Comparison of ENCODE assay signal across 8 mouse cellular contexts in genomic region chr8:90348178-90348925, GRCm38 (mm10). TPM values are rescaled to one million over a fixed set of nuclear protein-coding genes. Genes with fewer than 3 reads are reported as not detected.
DNase-seq lines count a peak whose midpoint lies in the region; ATAC-seq and TF ChIP-seq lines count a peak whose summit lies in the region.

TSS of gene Tox3 (minus strand) at chr8:90348343.

- peaks cover 19% of the 10 kb centered on the region; the same call in 1 of the 2 replicates for H3K4me1 ChIP-seq in intestine, embryonic 15.5 days (replicated peaks)
- H3K4me1 ChIP-seq in limb, embryonic 14.5 days (ENCODE audit: control insufficient read depth, insufficient read depth, low read length): peaks cover 13% of the 10 kb centered on the region
- peaks cover 51% of the 10 kb centered on the region for H3K4me1 ChIP-seq in midbrain, embryonic 13.5 days (replicated peaks)

- DNase-seq in adrenal gland, adult (ENCODE audit: inconsistent age in 2 of 2, low spot score in 1 of 2): peak; percentile 42 to 67
- DNase-seq in adrenal gland, adult 8-10 months: no peak
- DNase-seq in adrenal gland, postnatal 25 days: peak; percentile 66
- DNase-seq in gastrocnemius, postnatal 10 days: peak; percentile 44
- peak; percentile 26 for DNase-seq in limb, embryonic 14.5 days (ENCODE audit: low spot score)
- DNase-seq in thymus, postnatal 0 days (ENCODE audit: low spot score): peak; percentile 58

- no peaks in the 10 kb centered on the region for H3K36me3 ChIP-seq in intestine, embryonic 15.5 days
- H3K36me3 ChIP-seq in limb, embryonic 14.5 days (ENCODE audit: control insufficient read depth, insufficient read depth, low read length): no peaks in the 10 kb centered on the region
- H3K36me3 ChIP-seq in midbrain, embryonic 13.5 days: no peaks in the 10 kb centered on the region

- WGBS in intestine, embryonic 15.5 days: 5% methylated on average over 39 of the region's 89 CpGs
- 3% methylated on average over 12 of the region's 89 CpGs for WGBS in limb, embryonic 14.5 days
- WGBS in midbrain, embryonic 13.5 days: 1% methylated on average over 25 of the region's 89 CpGs

- peak within 1 kb of the TSS; percentile 75 for H3K4me3 ChIP-seq in intestine, embryonic 15.5 days (replicated peaks)
- peak within 1 kb of the TSS; percentile 65 for H3K4me3 ChIP-seq in limb, embryonic 14.5 days (replicated peaks; ENCODE audit: low read length)
- H3K4me3 ChIP-seq in midbrain, embryonic 13.5 days (replicated peaks): peak within 1 kb of the TSS; percentile 75

- H3K27me3 ChIP-seq in intestine, embryonic 15.5 days (replicated peaks): no peaks in the 10 kb centered on the region
- no peaks in the 10 kb centered on the region for H3K27me3 ChIP-seq in limb, embryonic 14.5 days (ENCODE audit: control insufficient read depth, insufficient read depth, low read length)
- H3K27me3 ChIP-seq in midbrain, embryonic 13.5 days: no peaks in the 10 kb centered on the region

- peak within 1 kb of the TSS; percentile 65 for H3K27ac ChIP-seq in intestine, embryonic 15.5 days
- peak within 1 kb of the TSS; percentile 78 for H3K27ac ChIP-seq in limb, embryonic 14.5 days (replicated peaks; ENCODE audit: low read depth, low read length)
- peak within 1 kb of the TSS; percentile 99 for H3K27ac ChIP-seq in midbrain, embryonic 13.5 days

- H3K4me2 ChIP-seq in intestine, embryonic 15.5 days (replicated peaks): peak within 1 kb of the TSS; percentile 91
- peak within 1 kb of the TSS; percentile 53 for H3K4me2 ChIP-seq in limb, embryonic 14.5 days (replicated peaks; ENCODE audit: low read depth, low read length, severe bottlenecking)
- H3K4me2 ChIP-seq in midbrain, embryonic 13.5 days (replicated peaks): peak within 1 kb of the TSS; percentile 76

- no peak for TF ChIP-seq POLR2A in limb, embryonic 14.5 days (IDR thresholded peaks at IDR 0.05; ENCODE audit: borderline replicate concordance, extremely low read depth, insufficient read depth, insufficient read length)

- peak within 1 kb of the TSS; percentile 86 for H3K9ac ChIP-seq in intestine, embryonic 15.5 days
- peak within 1 kb of the TSS; percentile 85 for H3K9ac ChIP-seq in limb, embryonic 14.5 days (ENCODE audit: low read depth, low read length, severe bottlenecking)
- H3K9ac ChIP-seq in midbrain, embryonic 13.5 days (replicated peaks): peak within 1 kb of the TSS; percentile 98

- ATAC-seq in intestine, embryonic 15.5 days: peak; percentile 84
- ATAC-seq in limb, embryonic 14.5 days (ENCODE audit: low FRiP score, low read depth): peak; percentile 63
- peak; percentile 71 for ATAC-seq in midbrain, embryonic 13.5 days

- H3K9me3 ChIP-seq in intestine, embryonic 15.5 days: no peaks in the 10 kb centered on the region
- H3K9me3 ChIP-seq in limb, embryonic 14.5 days (ENCODE audit: control insufficient read depth, low read length): no peaks in the 10 kb centered on the region
- H3K9me3 ChIP-seq in midbrain, embryonic 13.5 days: no peaks in the 10 kb centered on the region

RNA-seq across cellular contexts. Expression of gene Tox3, which starts in this region (rescaled TPM):
- 1 to 10 TPM; 3.2 to 6.2 (median 5.4) TPM for total RNA-seq in adrenal gland, adult 8-10 months (2022)
- total RNA-seq in adrenal gland, postnatal 25 days (2021): 3.9 and 5.4 TPM in 2 replicates
- total RNA-seq in gastrocnemius, postnatal 10 days (2021): under 1 TPM; 0.54 to 0.95 TPM
- polyA plus RNA-seq in intestine, embryonic 15.5 days (2015; fragmentation: Nextera tagmentation; extraction: Ambion mirVana): 4.8 and 7.0 TPM in 2 replicates
- 16.4 and 23.1 TPM in 2 replicates for polyA plus RNA-seq in limb, embryonic 14.5 days (2012; rRNA removed)
- polyA plus RNA-seq in limb, embryonic 14.5 days (2014; fragmentation: Nextera tagmentation; extraction: Ambion mirVana): 9.8 and 13.0 TPM in 2 replicates
- 31.4 and 34.3 TPM in 2 replicates for polyA plus RNA-seq in midbrain, embryonic 13.5 days (2015; fragmentation: Nextera tagmentation; extraction: Ambion mirVana)
- polyA plus RNA-seq in thymus, postnatal 0 days (2015; fragmentation: Nextera tagmentation; extraction: Ambion mirVana): 3.1 and 3.3 TPM in 2 replicates

Comparison
In these comparisons a context has a peak if more than half of its experiments do, and no peak if none do; other contexts are left out.
1. Peak in DNase-seq in gastrocnemius, postnatal 10 days; RNA of the gene not detected or under 1 TPM.